Mouse (Mus musculus) left cerebral cortex, adult 18-20 months (tissue): ENCODE results near the gene 9330182O14Rik. TPM values are rescaled to one million over a fixed set of nuclear protein-coding genes. Genes with fewer than 3 reads are reported as not detected.

ENCODE experiments used
- DNase-seq, 2 experiments: peaks; one replicate each; pipeline ENCODE4 v3.0.0; 2021 to 2022; ENCODE audit warnings: low spot score in 2 of 2, mixed read lengths in 1 of 2
- long read RNA-seq, 2 experiments: library from polyadenylated mRNA; stranded (forward); transcript quantifications; one replicate each; pipeline ENCODE4 v2.0.0; 2021
- total RNA-seq, 2 experiments: library from RNA; stranded (reverse); gene quantifications; 2 replicates each; pipeline ENCODE4 v1.2.3; 2021

9330182O14Rik gene
- total RNA-seq = not detected
- long read RNA-seq, experiment 1 = 0 reads
- long read RNA-seq, experiment 2 = 0 reads

- no peak for DNase-seq
Measured at GRCm38 (mm10) chr15:40134152-40134792, at the start of gene 9330182O14Rik. Gene 9330182O14Rik (plus strand): TSS chr15:40134365.

- no peak for DNase-seq
Measured at GRCm38 (mm10) chr15:40103304-40103703, 30.9 kb upstream of the 9330182O14Rik start.

- no peak for DNase-seq
Measured at GRCm38 (mm10) chr15:40105712-40106111, 28.5 kb upstream of the 9330182O14Rik start.

GRCm38 (mm10) chr15:40113888-40114576, 20.1 kb upstream of the 9330182O14Rik start:
- DNase-seq = no peak

GRCm38 (mm10) chr15:40114600-40115271, 19.4 kb upstream of the 9330182O14Rik start:
- peak in 1 of 2 experiments; percentile 27 for DNase-seq

GRCm38 (mm10) chr15:40116396-40116795, 17.8 kb upstream of the 9330182O14Rik start:
- DNase-seq = no peak

GRCm38 (mm10) chr15:40124211-40124953, 9.8 kb upstream of the 9330182O14Rik start:
- no peak for DNase-seq

GRCm38 (mm10) chr15:40129496-40129895, 4.7 kb upstream of the 9330182O14Rik start:
- no peak for DNase-seq

- DNase-seq = peak; percentile 78 to 87
Measured at GRCm38 (mm10) chr15:40130880-40131478, 3.2 kb upstream of the 9330182O14Rik start.

GRCm38 (mm10) chr15:40132408-40132807, 1.8 kb upstream of the 9330182O14Rik start:
- no peak for DNase-seq

- DNase-seq = peak; percentile 41 to 50
Measured at GRCm38 (mm10) chr15:40144221-40144620, 10.1 kb downstream of the 9330182O14Rik start.

- no peak for DNase-seq
Measured at GRCm38 (mm10) chr15:40157683-40158082, 23.5 kb downstream of the 9330182O14Rik start.

GRCm38 (mm10) chr15:40166560-40167275, 32.6 kb downstream of the 9330182O14Rik start:
- DNase-seq = peak; percentile 39 to 59

- DNase-seq = no peak
Measured at GRCm38 (mm10) chr15:40167276-40168139, 33.3 kb downstream of the 9330182O14Rik start.

GRCm38 (mm10) chr15:40168140-40168688, 34.0 kb downstream of the 9330182O14Rik start:
- no peak for DNase-seq

- no peak for DNase-seq
Measured at GRCm38 (mm10) chr15:40169061-40169460, 34.9 kb downstream of the 9330182O14Rik start.

- DNase-seq = no peak
Measured at GRCm38 (mm10) chr15:40169705-40170104, 35.5 kb downstream of the 9330182O14Rik start.

GRCm38 (mm10) chr15:40179423-40179822, 45.3 kb downstream of the 9330182O14Rik start:
- no peak for DNase-seq

- no peak for DNase-seq
Measured at GRCm38 (mm10) chr15:40187017-40187416, 52.9 kb downstream of the 9330182O14Rik start.
